Mouse (Mus musculus) brain, embryonic 14.5 days (tissue): ENCODE results near the gene Arsa. TPM values are rescaled to one million over a fixed set of nuclear protein-coding genes. Genes with fewer than 3 reads are reported as not detected.

Experiments
- DNase-seq: peaks from one replicate; pipeline ENCODE4 v3.0.0-alpha.2; 2011; ENCODE audit warnings: low read depth
- CTCF ChIP-seq: fragments of 200-500 bp; IDR thresholded peaks from 2 replicates; pipeline ENCODE4 v1.5.1; 2012; ENCODE audit warnings: inconsistent platforms, mild to moderate bottlenecking, moderate library complexity, borderline replicate concordance; ENCODE audit not compliant: insufficient read depth, insufficient read length; ENCODE audit errors: extremely low read depth
- POLR2A ChIP-seq: fragments of 200-500 bp; IDR thresholded peaks from 2 replicates; pipeline ENCODE4 v1.6.1; 2012; ENCODE audit warnings: mild to moderate bottlenecking, inconsistent platforms, borderline replicate concordance; ENCODE audit not compliant: poor library complexity, insufficient read depth, insufficient read length, severe bottlenecking; ENCODE audit errors: extremely low read depth
- polyA plus RNA-seq: library from polyadenylated mRNA; depleted of rRNA; stranded (reverse); fragments of >200 nt; gene quantifications from 2 replicates; pipeline ENCODE4 v1.2.3, GENCODE M21; 2012

The Arsa gene
- polyA plus RNA-seq, 1 experiment, result 25.3 TPM

- TF ChIP-seq CTCF (no peak), POLR2A (no peak)
- DNase-seq, result no peak
Measured at GRCm38 (mm10) chr15:89471476-89471875, 5.7 kb downstream of the Arsa start.

- peak; percentile 62 for DNase-seq
- TF ChIP-seq POLR2A (no peak), CTCF (peak; percentile 58; the same call in 1 of the 2 replicates)
Measured at GRCm38 (mm10) chr15:89468577-89468976, 8.6 kb downstream of the Arsa start.

- peak; percentile 77 for DNase-seq
- TF ChIP-seq CTCF, result no peak
- no peak for TF ChIP-seq POLR2A
Measured at GRCm38 (mm10) chr15:89465052-89465451, 12.2 kb downstream of the Arsa start.

GRCm38 (mm10) chr15:89463334-89464235, 13.6 kb downstream of the Arsa start:
- DNase-seq, result peak; percentile 22
- TF ChIP-seq POLR2A (no peak), CTCF (peak; percentile 18; the same call in 1 of the 2 replicates)

- TF ChIP-seq POLR2A (no peak), CTCF (no peak)
- DNase-seq, result no peak
Measured at GRCm38 (mm10) chr15:89462176-89462575, 15.0 kb downstream of the Arsa start.

- TF ChIP-seq POLR2A, result no peak
Measured at GRCm38 (mm10) chr15:89461321-89461720, 15.9 kb downstream of the Arsa start.

GRCm38 (mm10) chr15:89460298-89460697, 16.9 kb downstream of the Arsa start:
- no peak for DNase-seq
- TF ChIP-seq POLR2A (no peak), CTCF (no peak)

More at GRCm38 (mm10) chr15:89461321-89461720, 15.9 kb downstream of the Arsa start:
- DNase-seq, result no peak

GRCm38 (mm10) chr15:89459821-89460220, 17.4 kb downstream of the Arsa start:
- DNase-seq, result no peak
- TF ChIP-seq POLR2A (no peak), CTCF (no peak)

- TF ChIP-seq CTCF (no peak), POLR2A (no peak)
- no peak for DNase-seq
Measured at GRCm38 (mm10) chr15:89458942-89459341, 18.3 kb downstream of the Arsa start.

GRCm38 (mm10) chr15:89455642-89456041, 21.6 kb downstream of the Arsa start:
- no peak for DNase-seq
- TF ChIP-seq POLR2A, result no peak
- TF ChIP-seq CTCF, result no peak

GRCm38 (mm10) chr15:89454857-89455256, 22.4 kb downstream of the Arsa start:
- TF ChIP-seq POLR2A (no peak), CTCF (no peak)
- DNase-seq, result no peak
